Mouse (Mus musculus) cerebellum, adult 18-20 months (tissue): ENCODE measurements around the gene Rbp2.

Experiments used
- DNase-seq, 2 experiments: peaks; one replicate each; pipeline ENCODE4 v3.0.0; 2021

The Rbp2 gene

DNA sequence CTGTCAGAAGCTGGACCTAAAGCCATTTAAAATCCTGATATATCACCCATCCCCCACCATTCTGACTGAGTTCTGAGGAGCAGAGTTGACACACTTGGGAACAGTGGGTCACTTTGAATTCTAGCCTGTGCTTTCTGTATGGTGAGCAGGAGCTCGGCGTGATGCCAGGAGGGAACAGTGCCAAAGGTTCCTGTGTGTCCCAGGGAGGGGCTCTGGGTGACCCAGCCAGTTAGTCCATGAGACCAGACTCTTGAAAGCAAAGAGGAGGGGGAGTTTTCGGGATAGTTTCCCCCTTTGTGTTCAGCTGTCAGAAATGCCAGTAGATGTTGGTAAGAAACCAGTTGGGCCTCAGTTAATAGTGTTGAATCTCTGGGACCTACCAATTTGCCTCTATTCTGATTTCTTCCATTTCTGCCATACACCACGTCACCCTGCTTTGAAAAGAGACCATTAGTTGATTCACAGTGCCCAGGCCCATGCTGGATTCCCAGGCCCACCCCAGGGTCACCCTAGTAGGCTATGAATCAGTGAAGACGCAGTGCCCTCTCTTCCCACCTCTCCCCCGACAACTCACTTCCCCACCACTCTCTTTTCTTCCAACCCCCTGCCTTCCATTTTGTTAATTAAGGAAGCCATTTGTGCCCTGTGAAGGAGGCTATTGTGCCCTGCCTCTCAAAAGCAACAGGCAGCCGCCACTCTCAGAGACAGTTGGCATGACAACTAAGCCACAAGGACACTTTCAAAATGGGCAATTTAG is 39.0 kb downstream of the Rbp2 start:
- peak in 1 of 2 experiments; percentile 5 for DNase-seq

DNA sequence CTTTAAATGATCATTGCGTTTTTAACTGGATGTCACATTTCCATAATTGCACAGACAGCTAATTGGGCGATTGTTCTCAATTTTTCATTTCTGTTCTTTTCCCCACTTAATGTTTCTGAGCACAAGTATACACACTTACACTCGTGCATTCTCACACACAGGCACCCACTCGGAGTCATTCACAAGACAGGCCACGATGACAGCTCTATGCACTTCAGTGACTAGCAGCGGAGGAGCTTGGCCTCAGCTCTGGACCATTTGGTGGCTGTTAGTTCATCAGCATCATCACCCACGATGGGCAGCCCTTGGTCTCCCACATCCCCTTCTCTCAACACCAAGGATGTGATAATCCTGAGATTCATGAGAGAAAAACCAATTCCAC is 39.6 kb downstream of the Rbp2 start:
- no peak for DNase-seq

GRCm38 (mm10) chr9:98527226-98527625 is 41.3 kb downstream of the Rbp2 start:
- no peak for DNase-seq

DNA sequence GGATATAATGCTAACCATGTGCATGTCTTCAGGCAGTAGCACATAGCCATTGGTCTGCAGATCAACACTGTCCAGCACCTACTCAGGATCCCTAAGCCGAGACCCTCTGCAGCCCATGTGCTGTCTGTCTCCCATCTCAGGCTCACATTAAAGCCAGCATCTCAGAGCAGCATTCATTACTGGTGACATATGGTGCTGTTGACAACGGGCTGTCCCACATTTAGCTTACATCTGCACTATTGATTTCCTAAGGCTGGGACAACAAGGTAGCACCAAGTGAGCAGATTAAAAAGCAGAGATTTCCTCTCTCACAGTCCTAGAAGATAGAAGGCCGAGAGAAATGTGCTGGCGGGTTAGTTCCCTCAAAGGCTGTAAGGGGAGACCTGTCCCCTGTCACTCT is 43.9 kb downstream of the Rbp2 start:
- no peak for DNase-seq

GRCm38 (mm10) chr9:98530999-98531398 is 45.1 kb downstream of the Rbp2 start:
- no peak for DNase-seq

DNA sequence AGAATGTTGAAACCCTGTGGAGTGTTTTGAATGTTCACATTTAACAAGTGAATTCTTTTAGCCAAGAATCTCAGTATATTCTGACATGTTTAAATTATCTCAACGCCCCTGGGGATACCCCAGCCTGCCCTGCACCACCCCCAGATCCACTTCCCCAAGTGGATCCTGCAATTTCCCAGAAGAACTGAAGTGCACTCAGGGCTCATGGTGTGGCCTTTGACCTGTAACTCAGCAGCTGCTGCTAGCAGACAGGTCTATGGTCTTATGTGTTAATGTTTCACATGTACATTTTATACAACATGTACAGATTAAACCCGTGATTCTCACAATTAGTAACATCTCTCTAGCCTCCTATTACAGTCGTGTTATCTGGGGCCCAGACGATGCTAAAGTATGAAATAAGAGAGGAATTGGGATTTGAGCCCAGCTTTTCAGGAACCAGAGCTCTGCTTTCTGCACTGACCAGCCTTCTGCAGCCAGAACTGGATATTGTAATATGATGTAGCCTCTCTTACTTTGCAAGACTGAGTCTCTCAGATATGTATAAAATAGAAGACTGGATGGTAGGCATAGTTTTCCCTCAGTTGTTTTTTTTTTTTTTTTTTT is 48.9 kb downstream of the Rbp2 start:
- no peak for DNase-seq

GRCm38 (mm10) chr9:98535763-98536162 is 49.8 kb downstream of the Rbp2 start:
- DNase-seq = no peak

- DNase-seq = no peak
Measured at GRCm38 (mm10) chr9:98538017-98538712, 52.2 kb downstream of the Rbp2 start.

GRCm38 (mm10) chr9:98538713-98539360 is 52.9 kb downstream of the Rbp2 start:
- DNase-seq = peak; percentile 65 to 69

DNA sequence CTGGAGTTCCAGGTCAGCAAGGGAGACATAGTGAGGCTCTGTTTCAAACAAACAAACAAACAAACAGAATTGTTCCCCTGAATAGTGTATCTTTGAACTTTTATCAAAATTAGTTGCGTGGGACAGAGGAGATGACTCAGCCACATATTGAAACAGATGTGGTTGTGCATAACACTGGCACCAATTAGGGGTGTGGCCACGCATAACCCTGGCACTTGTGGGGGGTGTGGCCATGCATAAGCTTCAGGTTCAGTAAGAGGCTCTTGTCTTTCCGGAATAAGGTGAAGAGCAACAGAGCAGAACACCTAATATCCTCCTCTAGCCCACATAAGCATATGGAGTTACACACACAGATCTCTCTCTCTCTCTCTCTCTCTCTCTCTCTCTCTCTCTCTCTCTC is 58.1 kb downstream of the Rbp2 start:
- no peak for DNase-seq
